ENCODE assay signal across 10 mouse cellular contexts in genomic region chr12:111145269-111145668, GRCm38 (mm10). TPM values are rescaled to one million over a fixed set of nuclear protein-coding genes. Genes with fewer than 3 reads are reported as not detected.
DNase-seq lines count a peak whose midpoint lies in the region; ATAC-seq lines count a peak whose summit lies in the region.
"Had no signal": no experiment of that assay in that cellular context is flagged by ENCODE, and none has a peak within 500 bp of the region (broad histone marks: within the 10 kb centered on the region; RNA-seq: fewer than 3 reads in every experiment).

No protein-coding gene starts in this region.

- peaks cover 43% of the 10 kb centered on the region for H3K4me1 ChIP-seq in heart, embryonic 10.5 days
- H3K4me1 ChIP-seq in hindbrain, embryonic 16.5 days (ENCODE audit: control insufficient read depth, insufficient read depth, low read depth, low read length) = peaks cover 17% of the 10 kb centered on the region
- H3K4me1 ChIP-seq in neural tube, embryonic 13.5 days (replicated peaks) = peaks cover 30% of the 10 kb centered on the region

- 35% methylated on average over 9 of the region's 9 CpGs for WGBS in heart, embryonic 10.5 days
- 36% methylated on average over 9 of the region's 9 CpGs for WGBS in hindbrain, embryonic 16.5 days
- WGBS in neural tube, embryonic 13.5 days = 51% methylated on average over 9 of the region's 9 CpGs

- H3K36me3 ChIP-seq in heart, embryonic 10.5 days = no peaks in the 10 kb centered on the region
- H3K36me3 ChIP-seq in hindbrain, embryonic 16.5 days (ENCODE audit: control insufficient read depth, insufficient read depth, low read length) = no peaks in the 10 kb centered on the region
- no peaks in the 10 kb centered on the region for H3K36me3 ChIP-seq in neural tube, embryonic 13.5 days

- ATAC-seq in hindbrain, embryonic 16.5 days = no peak
- ATAC-seq in neural tube, embryonic 13.5 days (ENCODE audit: low read depth) = no peak
- ATAC-seq in CD4-positive, CD25-positive, alpha-beta regulatory T cell, adult 4 months = no peak

- DNase-seq in heart, embryonic 10.5 days (ENCODE audit: low spot score) = no peak
- DNase-seq in heart, postnatal 36 days = no peak
- DNase-seq in embryo, embryonic 10.5 days (ENCODE audit: low spot score) = peak; percentile 35
- DNase-seq in thymus, postnatal 14 days = no peak
- no peak for DNase-seq in B cell, adult 2 months
- DNase-seq: heart, adult 11 months had no signal

- peak overlapping the region; percentile 71 for H3K27ac ChIP-seq in heart, embryonic 10.5 days
- peak overlapping the region; percentile 19; the same call in 1 of the 2 replicates for H3K27ac ChIP-seq in hindbrain, embryonic 16.5 days (ENCODE audit: low read depth, low read length)
- H3K27ac ChIP-seq in neural tube, embryonic 13.5 days (replicated peaks) = no peak overlapping the region

- intact Hi-C loops in heart, postnatal 36 days (cut with DNase I) = no loop called here

- no peaks in the 10 kb centered on the region for H3K27me3 ChIP-seq in heart, embryonic 10.5 days (ENCODE audit: insufficient read depth, poor library complexity, severe bottlenecking)
- H3K27me3 ChIP-seq in hindbrain, embryonic 16.5 days (replicated peaks; ENCODE audit: control insufficient read depth, insufficient read depth, low read length) = no peaks in the 10 kb centered on the region
- H3K27me3 ChIP-seq in neural tube, embryonic 13.5 days = no peaks in the 10 kb centered on the region

- no peak overlapping the region for H3K4me3 ChIP-seq in heart, embryonic 10.5 days
- no peak overlapping the region for H3K4me3 ChIP-seq in hindbrain, embryonic 16.5 days (ENCODE audit: low read length)
- H3K4me3 ChIP-seq in neural tube, embryonic 13.5 days = no peak overlapping the region

- H3K9me3 ChIP-seq in heart, embryonic 10.5 days = no peaks in the 10 kb centered on the region
- H3K9me3 ChIP-seq in hindbrain, embryonic 16.5 days (ENCODE audit: control insufficient read depth, low read length) = no peaks in the 10 kb centered on the region
- H3K9me3 ChIP-seq in neural tube, embryonic 13.5 days = no peaks in the 10 kb centered on the region

- H3K9ac ChIP-seq in hindbrain, embryonic 16.5 days (ENCODE audit: low read depth, low read length) = peak overlapping the region; percentile 50
- 0 out of 2 replicates have a peak overlapping the region, but pooled peaks have one; percentile 18 for H3K9ac ChIP-seq in neural tube, embryonic 13.5 days

- peak overlapping the region; percentile 24 for H3K4me2 ChIP-seq in hindbrain, embryonic 16.5 days (ENCODE audit: low read length)
- no peak overlapping the region for H3K4me2 ChIP-seq in neural tube, embryonic 13.5 days

RNA-seq across cellular contexts. Expression of gene Traf3, which starts 20.9 kb away (rescaled TPM):
- polyA plus RNA-seq in heart, embryonic 10.5 days (2016; fragmentation: Nextera tagmentation; extraction: Ambion mirVana) = 6.9 and 7.2 TPM in 2 replicates
- total RNA-seq in heart, postnatal 36 days (2021) = 10 to 100 TPM; 12.0 to 12.6 TPM
- polyA plus RNA-seq in hindbrain, embryonic 16.5 days (2015; fragmentation: Nextera tagmentation; extraction: Ambion mirVana) = 15.9 and 17.5 TPM in 2 replicates
- polyA plus RNA-seq in neural tube, embryonic 13.5 days (2015; fragmentation: Nextera tagmentation; extraction: Ambion mirVana) = 15.9 and 17.5 TPM in 2 replicates
- 10 to 100 TPM; 14.1 to 15.5 TPM for polyA plus RNA-seq in CD4-positive, CD25-positive, alpha-beta regulatory T cell, adult 4 months (2017; shearing (Covaris generic))

RNA-seq across cellular contexts. Expression of gene 4930595D18Rik, which starts 39.0 kb away (rescaled TPM):
- polyA plus RNA-seq in heart, embryonic 10.5 days (2016; fragmentation: Nextera tagmentation; extraction: Ambion mirVana) = not detected in 2 replicates
- not detected for total RNA-seq in heart, postnatal 36 days (2021)
- polyA plus RNA-seq in hindbrain, embryonic 16.5 days (2015; fragmentation: Nextera tagmentation; extraction: Ambion mirVana) = 0.19 TPM in 1 of 2 replicates, not detected in the other
- not detected in 2 replicates for polyA plus RNA-seq in neural tube, embryonic 13.5 days (2015; fragmentation: Nextera tagmentation; extraction: Ambion mirVana)
- 1 to 10 TPM in 1 of 2 experiments, not detected in 1; 1.2 TPM for polyA plus RNA-seq in CD4-positive, CD25-positive, alpha-beta regulatory T cell, adult 4 months (2017; shearing (Covaris generic))
- polyA plus RNA-seq: cortical plate, adult 2 months had no signal
